9 mouse cellular contexts compared by ENCODE assay signal in the genomic region with DNA sequence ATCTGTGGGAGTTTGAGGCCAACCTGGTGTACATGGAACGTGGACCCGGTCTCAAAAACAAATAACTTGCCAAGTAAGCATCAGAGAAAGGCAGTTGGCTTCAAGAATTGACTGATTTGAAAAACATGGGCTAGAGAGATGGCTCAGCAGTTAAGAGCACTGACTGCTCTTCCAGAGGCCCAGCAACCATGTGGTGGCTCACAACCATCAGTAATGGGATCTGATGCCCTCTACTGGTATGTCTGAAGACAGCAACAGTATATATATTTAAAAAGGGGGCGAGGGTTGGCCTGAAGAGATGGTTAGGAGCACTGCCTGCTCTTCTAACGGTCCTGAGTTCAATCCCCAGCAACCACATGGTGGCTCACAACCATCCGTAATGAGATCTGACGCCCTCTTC. TPM values are rescaled to one million over a fixed set of nuclear protein-coding genes. Genes with fewer than 3 reads are reported as not detected.
DNase-seq lines count a peak whose midpoint lies in the region; ATAC-seq and TF ChIP-seq lines count a peak whose summit lies in the region.
"Had no signal": no experiment of that assay in that cellular context is flagged by ENCODE, and none has a peak within 500 bp of the region (broad histone marks: within the 10 kb centered on the region; RNA-seq: fewer than 3 reads in every experiment).

No protein-coding gene starts in this region.

- ATAC-seq in liver, embryonic 13.5 days (ENCODE audit: low read depth), result no peak
- ATAC-seq in kidney, embryonic 15.5 days (replicated peaks; ENCODE audit: low FRiP score), result no peak

- TF ChIP-seq CTCF in kidney, adult 2 months (conservative IDR thresholded peaks at IDR 0.05; ENCODE audit: insufficient read depth, insufficient read length, low read depth, low read length), result peak; percentile 39

- 40% methylated on average over 6 of the region's 6 CpGs for WGBS in kidney, adult 2 months
- WGBS in liver, embryonic 13.5 days (ENCODE audit: insufficient replicate concordance), result 9% methylated on average over 6 of the region's 6 CpGs
- WGBS in kidney, embryonic 15.5 days, result 15% methylated on average over 6 of the region's 6 CpGs

- no peak overlapping the region for H3K9ac ChIP-seq in liver, embryonic 13.5 days
- H3K9ac ChIP-seq in kidney, embryonic 15.5 days, result no peak overlapping the region
- H3K9ac ChIP-seq: heart, embryonic 15.5 days had no signal

- no peak for TF ChIP-seq POLR2A in kidney, adult 2 months (IDR thresholded peaks at IDR 0.05; ENCODE audit: low read depth, low read length)

- no peaks in the 10 kb centered on the region for H3K9me3 ChIP-seq in liver, embryonic 13.5 days (replicated peaks)
- H3K9me3 ChIP-seq in kidney, embryonic 15.5 days (replicated peaks), result no peaks in the 10 kb centered on the region
- H3K9me3 ChIP-seq: heart, embryonic 15.5 days had no signal

- no peak overlapping the region for H3K4me2 ChIP-seq in liver, embryonic 13.5 days
- H3K4me2 ChIP-seq in kidney, embryonic 15.5 days, result no peak overlapping the region
- H3K4me2 ChIP-seq: heart, embryonic 15.5 days had no signal

- DNase-seq in kidney, adult 2 months, result no peak
- no peak for DNase-seq in kidney, postnatal 36 days
- DNase-seq in B cell, adult 2 months, result peak; percentile 37 to 45
- peak; percentile 53 for DNase-seq in NIH3T3 (ENCODE audit: low read depth)
- no peak for DNase-seq in liver, embryonic 13.5 days
- DNase-seq in right cerebral cortex, postnatal 36 days (ENCODE audit: low spot score in 2 of 2), result no peak
- no peak for DNase-seq in adrenal gland, adult 2 months

- H3K4me1 ChIP-seq in kidney, adult 2 months (ENCODE audit: control insufficient read depth, insufficient read depth, low read length), result no peaks in the 10 kb centered on the region
- H3K4me1 ChIP-seq in liver, embryonic 13.5 days (replicated peaks), result peaks cover 33% of the 10 kb centered on the region
- peaks cover 16% of the 10 kb centered on the region for H3K4me1 ChIP-seq in kidney, embryonic 15.5 days

- H3K4me3 ChIP-seq in kidney, adult 2 months (ENCODE audit: insufficient read depth, low read depth, low read length), result no peak overlapping the region
- no peak overlapping the region for H3K4me3 ChIP-seq in liver, embryonic 13.5 days (replicated peaks)
- H3K4me3 ChIP-seq in kidney, embryonic 15.5 days (replicated peaks), result no peak overlapping the region
- H3K4me3 ChIP-seq: heart, embryonic 15.5 days had no signal

- no peak overlapping the region for H3K27ac ChIP-seq in kidney, adult 2 months (ENCODE audit: insufficient read depth, low read depth, low read length)
- peak overlapping the region; percentile 25; the same call in 1 of the 2 replicates for H3K27ac ChIP-seq in liver, embryonic 13.5 days
- no peak overlapping the region for H3K27ac ChIP-seq in kidney, embryonic 15.5 days
- H3K27ac ChIP-seq: heart, embryonic 15.5 days had no signal

- H3K36me3 ChIP-seq in kidney, adult 2 months (ENCODE audit: control insufficient read depth, insufficient read depth, low read length), result no peaks in the 10 kb centered on the region
- H3K36me3 ChIP-seq in liver, embryonic 13.5 days, result no peaks in the 10 kb centered on the region
- no peaks in the 10 kb centered on the region for H3K36me3 ChIP-seq in kidney, embryonic 15.5 days
- H3K36me3 ChIP-seq: heart, embryonic 15.5 days had no signal

- H3K27me3 ChIP-seq in kidney, adult 2 months (replicated peaks; ENCODE audit: control insufficient read depth, insufficient read depth, low read length), result no peaks in the 10 kb centered on the region
- no peaks in the 10 kb centered on the region for H3K27me3 ChIP-seq in liver, embryonic 13.5 days
- no peaks in the 10 kb centered on the region for H3K27me3 ChIP-seq in kidney, embryonic 15.5 days
- H3K27me3 ChIP-seq: heart, embryonic 15.5 days had no signal

RNA-seq across cellular contexts. Expression of a gene that starts 4.5 kb away (rescaled TPM):
- 7.2 and 10.4 TPM in 2 replicates for polyA plus RNA-seq in kidney, adult 2 months (2012; rRNA removed)
- polyA plus RNA-seq in liver, embryonic 13.5 days (2015; fragmentation: Nextera tagmentation; extraction: Ambion mirVana), result 423 and 530 TPM in 2 replicates
- total RNA-seq in adrenal gland, adult 2 months (2021), result 100 to 1,000 TPM; 183 to 192 TPM
- 4.8 and 8.9 TPM in 2 replicates for polyA plus RNA-seq in adrenal gland, adult 2 months (2012; rRNA removed)
- 500 and 531 TPM in 2 replicates for polyA plus RNA-seq in kidney, embryonic 15.5 days (2015; fragmentation: Nextera tagmentation; extraction: Ambion mirVana)

Comparison
In these comparisons a context has a peak if more than half of its experiments do, and no peak if none do; other contexts are left out.
1. RNA of a gene that starts 4.5 kb away (polyA plus RNA-seq): 500 to 531 TPM in kidney, embryonic 15.5 days and 423 to 530 TPM in liver, embryonic 13.5 days; 7.2 to 10.4 TPM in kidney, adult 2 months and 4.8 to 8.9 TPM in adrenal gland, adult 2 months; every median in the first group is over 10 times any median in the second.
2. DNase-seq: peak in B cell, adult 2 months (2 of 2) and NIH3T3 (single experiment); none in kidney, adult 2 months (single experiment), kidney, postnatal 36 days (0 of 2), liver, embryonic 13.5 days (single experiment), right cerebral cortex, postnatal 36 days (0 of 2) and adrenal gland, adult 2 months (single experiment).